Mouse (Mus musculus): ENCODE data around the gene Rin2.

- TF ChIP-seq POLR2A (IDR thresholded peaks at IDR 0.05; ENCODE audit: extremely low read depth, insufficient read depth, low read length): no peak
- no peak for TF ChIP-seq CTCF (IDR thresholded peaks at IDR 0.05; ENCODE audit: low read depth, low read length)
These were observed 164.7 kb downstream of the Rin2 start for GRCm38 (mm10) chr2:145839565-145840315.

Data from liver, adult 2 months (tissue).